In the genomic region with DNA sequence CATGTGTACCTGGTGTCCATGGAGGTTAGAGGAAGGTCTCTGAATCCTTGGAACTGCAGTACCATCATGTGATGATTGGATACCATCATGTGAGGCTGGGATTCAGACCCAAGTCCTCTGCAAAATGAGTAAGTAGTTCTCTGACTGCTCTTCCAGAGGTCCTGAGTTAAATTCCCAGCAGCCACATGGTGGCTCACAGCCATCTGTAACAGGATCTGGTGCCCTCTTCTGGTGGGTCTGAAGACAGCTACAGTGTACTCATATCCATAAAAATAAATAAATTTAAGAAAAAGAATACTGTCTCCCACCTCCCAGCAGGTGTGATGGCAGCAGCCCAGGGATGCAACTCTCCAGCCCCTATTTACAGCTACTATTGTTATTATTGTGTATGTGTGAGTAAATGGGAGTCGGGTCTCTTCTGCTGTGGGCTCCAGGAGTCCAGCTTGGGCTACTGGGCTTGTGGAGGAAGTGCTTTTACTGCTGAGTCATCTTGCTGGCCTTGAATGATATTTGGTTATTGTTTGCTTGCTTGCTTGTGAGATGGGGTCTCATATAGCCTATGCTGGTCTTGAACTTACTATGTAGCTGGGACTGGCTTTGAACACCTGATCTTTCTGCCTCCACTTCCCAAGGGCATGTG, we compare ENCODE assay signal across 23 mouse cellular contexts. TPM values are rescaled to one million over a fixed set of nuclear protein-coding genes. Genes with fewer than 3 reads are reported as not detected.
DNase-seq lines count a peak whose midpoint lies in the region; ATAC-seq and TF ChIP-seq lines count a peak whose summit lies in the region.
"Had no signal": no experiment of that assay in that cellular context is flagged by ENCODE, and none has a peak within 500 bp of the region (broad histone marks: within the 10 kb centered on the region; RNA-seq: fewer than 3 reads in every experiment).

No protein-coding gene starts in this region.

- no peaks in the 10 kb centered on the region for H3K9me3 ChIP-seq in MEL (replicated peaks; ENCODE audit: insufficient read depth, low read length)
- H3K9me3 ChIP-seq: forebrain, embryonic 12.5 days; limb, embryonic 15.5 days; midbrain, embryonic 12.5 days; neural tube, embryonic 15.5 days had no signal

- no peaks in the 10 kb centered on the region for H3K27me3 ChIP-seq in heart, adult 2 months (ENCODE audit: control insufficient read depth, insufficient read depth, low read length)
- H3K27me3 ChIP-seq in MEL (ENCODE audit: control insufficient read depth in 1 of 2, insufficient read depth in 2 of 2, low read length in 2 of 2): peaks cover 1 to 7% of the 10 kb centered on the region in 2 experiments; a peak in 1 of 4 replicates
- H3K27me3 ChIP-seq: forebrain, embryonic 12.5 days; limb, embryonic 15.5 days; midbrain, embryonic 12.5 days; neural tube, embryonic 15.5 days had no signal

- H3K4me3 ChIP-seq in heart, adult 2 months: no peak overlapping the region
- no peak overlapping the region for H3K4me3 ChIP-seq in MEL (ENCODE audit: control insufficient read depth in 1 of 2, insufficient read depth in 1 of 2, low read depth in 2 of 2, low read length in 2 of 2)
- H3K4me3 ChIP-seq: forebrain, embryonic 12.5 days; limb, embryonic 15.5 days; midbrain, embryonic 12.5 days; neural tube, embryonic 15.5 days had no signal

- no peak overlapping the region for H3K9ac ChIP-seq in heart, adult 2 months (ENCODE audit: low read depth, low read length)
- no peak overlapping the region for H3K9ac ChIP-seq in MEL (ENCODE audit: control insufficient read depth, low read depth, low read length, poor library complexity, severe bottlenecking)
- H3K9ac ChIP-seq: forebrain, embryonic 12.5 days; hindbrain, embryonic 14.5 days; limb, embryonic 15.5 days; lung, embryonic 14.5 days; midbrain, embryonic 12.5 days; neural tube, embryonic 15.5 days had no signal

- TF ChIP-seq CTCF in heart, adult 2 months (IDR thresholded peaks at IDR 0.05): peak; percentile 21
- peak; percentile 22 to 55 (median 43); a peak in 5 of 6 replicates for TF ChIP-seq CTCF in MEL (IDR thresholded peaks at IDR 0.05 in 2 of 3, conservative IDR thresholded peaks at IDR 0.05 in 1 of 3; ENCODE audit: control insufficient read depth in 1 of 3, insufficient read depth in 1 of 3, low read depth in 2 of 3, low read length in 3 of 3, poor library complexity in 1 of 3, severe bottlenecking in 1 of 3)

- TF ChIP-seq POLR2A in heart, adult 2 months (IDR thresholded peaks at IDR 0.05; ENCODE audit: insufficient read depth, low read depth, low read length): no peak
- TF ChIP-seq POLR2A in MEL (IDR thresholded peaks at IDR 0.05; ENCODE audit: control insufficient read depth in 1 of 2, insufficient read depth in 1 of 2, low read depth in 1 of 2, low read length in 2 of 2, poor library complexity in 1 of 2): no peak

- H3K79me2 ChIP-seq in heart, adult 2 months (replicated peaks; ENCODE audit: control insufficient read depth, insufficient read depth, low read length): no peaks in the 10 kb centered on the region
- no peaks in the 10 kb centered on the region for H3K79me2 ChIP-seq in MEL (ENCODE audit: control insufficient read depth, insufficient read depth, low read length, poor library complexity)

- H3K4me1 ChIP-seq in heart, adult 2 months (ENCODE audit: control insufficient read depth, insufficient read depth, low read length): no peaks in the 10 kb centered on the region
- peaks cover 0 to 11% of the 10 kb centered on the region in 2 experiments; a peak in 3 of 4 replicates for H3K4me1 ChIP-seq in MEL (ENCODE audit: control insufficient read depth in 1 of 2, insufficient read depth in 2 of 2, low read length in 2 of 2)
- H3K4me1 ChIP-seq: forebrain, embryonic 12.5 days; limb, embryonic 15.5 days; midbrain, embryonic 12.5 days; neural tube, embryonic 15.5 days had no signal

- TF ChIP-seq EP300 in heart, adult 2 months (IDR thresholded peaks at IDR 0.05; ENCODE audit: insufficient read depth, low read depth, low read length): no peak
- no peak for TF ChIP-seq EP300 in MEL (IDR thresholded peaks at IDR 0.05; ENCODE audit: low read depth in 1 of 2, low read length in 2 of 2)

- H3K36me3 ChIP-seq in heart, adult 2 months (ENCODE audit: control insufficient read depth, insufficient read depth, low read length): no peaks in the 10 kb centered on the region
- peaks cover 0 to 14% of the 10 kb centered on the region in 2 experiments; a peak in 2 of 4 replicates for H3K36me3 ChIP-seq in MEL (ENCODE audit: control insufficient read depth in 1 of 2, insufficient read depth in 2 of 2, low read length in 2 of 2)
- H3K36me3 ChIP-seq: forebrain, embryonic 12.5 days; limb, embryonic 15.5 days; midbrain, embryonic 12.5 days; neural tube, embryonic 15.5 days had no signal

- DNase-seq in heart, adult 2 months: no peak
- no peak for DNase-seq in heart, postnatal 36 days
- DNase-seq in 416B (ENCODE audit: low read depth): peak; percentile 68
- DNase-seq in MEL (ENCODE audit: low read depth, low spot score): peak; percentile 58
- DNase-seq in embryo, embryonic 11 days: no peak
- no peak for DNase-seq in layer of hippocampus, adult 9-10 months (ENCODE audit: low spot score)
- no peak for DNase-seq in spleen, postnatal 36 days (ENCODE audit: low spot score in 2 of 2)
- DNase-seq: adrenal gland, postnatal 14 days; cerebellum, adult 2 months; gastrocnemius, postnatal 36 days; heart, postnatal 14 days; kidney, adult 18-20 months; kidney, postnatal 25 days; lung, embryonic 14.5 days; lung, postnatal 4 days; right cerebral cortex, postnatal 4 days; thymus, postnatal 36 days had no signal

- intact Hi-C loops in heart, adult 2 months (cut with DNase I): no loop called here
- intact Hi-C loops in heart, postnatal 36 days (cut with DNase I): no loop called here

- H3K27ac ChIP-seq in heart, adult 2 months: no peak overlapping the region
- no peak overlapping the region for H3K27ac ChIP-seq in MEL (ENCODE audit: control insufficient read depth, low read depth, low read length)
- H3K27ac ChIP-seq: forebrain, embryonic 12.5 days; hindbrain, embryonic 14.5 days; limb, embryonic 15.5 days; midbrain, embryonic 12.5 days; neural tube, embryonic 15.5 days had no signal

- TF ChIP-seq RAD21 in MEL (IDR thresholded peaks at IDR 0.05; ENCODE audit: low read depth, low read length): no peak; the same call in 1 of the 2 replicates

- peak; percentile 79 for ATAC-seq in megakaryocyte, adult 5-6 weeks (ENCODE audit: poor library complexity, severe bottlenecking)

- 50% methylated on average over 1 of the region's 1 CpGs for WGBS in heart, adult 2 months

TF ChIP-seq in MEL, 35 proteins besides CTCF, POLR2A, EP300 and RAD21:
- TF ChIP-seq HCFC1 (IDR thresholded peaks at IDR 0.05; ENCODE audit: low read depth, low read length): no peak
- TF ChIP-seq ZNF384 (IDR thresholded peaks at IDR 0.05; ENCODE audit: low read depth, low read length): no peak
- no peak for TF ChIP-seq TCF12 (IDR thresholded peaks at IDR 0.05; ENCODE audit: low read depth, low read length)
- 0 out of 2 replicates have a peak, but pooled peaks have one; percentile 56 for TF ChIP-seq MYC (IDR thresholded peaks at IDR 0.05; ENCODE audit: low read depth, low read length)

RNA-seq across cellular contexts. Expression of a gene that starts 13.5 kb away (rescaled TPM):
- total RNA-seq in heart, adult 2 months (2021): 100 to 1,000 TPM; 133 to 145 TPM
- 69.9 and 146 TPM in 2 replicates for polyA plus RNA-seq in heart, adult 2 months (2012; rRNA removed)
- 100 to 1,000 TPM; 132 to 133 TPM for total RNA-seq in heart, postnatal 36 days (2021)
- 24.2 and 27.7 TPM in 2 replicates for total RNA-seq in MEL (2012; rRNA removed)
- polyA plus RNA-seq in MEL (2012; ENCODE audit: insufficient read depth in 1 of 2, insufficient read length in 2 of 2, low read depth in 1 of 2, low replicate concordance in 2 of 2, missing spikeins in 1 of 2): 100 to 1,000 TPM in 1 of 2 experiments, 10 to 100 TPM in 1; 72.7 to 883 TPM
- total RNA-seq in megakaryocyte, adult 5-6 weeks (2015): 121 and 143 TPM in 2 replicates
- 102 and 137 TPM in 2 replicates for total RNA-seq in megakaryocyte, adult 5-6 weeks (2017)

Comparison
In these comparisons a context has a peak if more than half of its experiments do, and no peak if none do; other contexts are left out.
1. DNase-seq: peak in 416B (single experiment) and MEL (single experiment); none in heart, adult 2 months (0 of 2), heart, postnatal 36 days (0 of 2), embryo, embryonic 11 days (single experiment), layer of hippocampus, adult 9-10 months (single experiment) and spleen, postnatal 36 days (0 of 2).